Mouse (Mus musculus) forebrain, embryonic 15.5 days (tissue): ENCODE data around the gene Sox5. TPM values are rescaled to one million over a fixed set of nuclear protein-coding genes. Genes with fewer than 3 reads are reported as not detected.

Experiments used
- ATAC-seq: fragments of 200-750 bp; cut with Nextera tagmentation; replicated peaks from 2 replicates; pipeline ENCODE4 v1.8.0; 2017; ENCODE audit warnings: mild to moderate bottlenecking, moderate TSS enrichment, moderate library complexity
- H3K27ac ChIP-seq: fragments of 300-500 bp; sonication (generic); replicated peaks from 2 replicates; pipeline ENCODE4 v1.5.1; 2015; ENCODE audit warnings: mild to moderate bottlenecking, inconsistent platforms
- H3K27me3 ChIP-seq: fragments of 300-500 bp; sonication (generic); 2 replicates; pipeline ENCODE4 v1.6.1; 2015; ENCODE audit warnings: inconsistent platforms
- H3K36me3 ChIP-seq: fragments of 300-500 bp; sonication (generic); 2 replicates; pipeline ENCODE4 v1.6.1; 2015; ENCODE audit warnings: mild to moderate bottlenecking, inconsistent platforms
- H3K4me1 ChIP-seq: fragments of 300-500 bp; sonication (generic); 2 replicates; pipeline ENCODE4 v1.6.1; 2015; ENCODE audit warnings: inconsistent platforms
- H3K4me2 ChIP-seq: fragments of 300-500 bp; sonication (generic); replicated peaks from 2 replicates; pipeline ENCODE4 v1.6.1; 2015; ENCODE audit warnings: mild to moderate bottlenecking, inconsistent platforms
- H3K4me3 ChIP-seq: fragments of 300-500 bp; sonication (generic); 2 replicates; pipeline ENCODE4 v1.5.1; 2015; ENCODE audit warnings: mild to moderate bottlenecking, inconsistent platforms
- H3K9ac ChIP-seq: fragments of 300-500 bp; sonication (generic); replicated peaks from 2 replicates; pipeline ENCODE4 v1.6.1; 2015; ENCODE audit warnings: mild to moderate bottlenecking, inconsistent platforms
- H3K9me3 ChIP-seq: fragments of 300-500 bp; sonication (generic); 2 replicates; pipeline ENCODE4 v1.6.1; 2016; ENCODE audit warnings: inconsistent platforms
- WGBS: fragments of 180-500 bp; shearing (Covaris S2); methylation state at CpG from one replicate; pipeline ENCODE4 v1.1.7; 2015; ENCODE audit warnings: mixed read lengths; 5-methylcytosine and 5-hydroxymethylcytosine counted together
- polyA plus RNA-seq: library from polyadenylated mRNA; unstranded; fragments of >200 nt; fragmentation: Nextera tagmentation; extraction: Ambion mirVana; gene quantifications from 2 replicates; pipeline ENCODE4 v1.2.1, GENCODE M21; 2015

Gene Sox5
- polyA plus RNA-seq, 1 experiment from 2014 or later = 239 TPM

DNA sequence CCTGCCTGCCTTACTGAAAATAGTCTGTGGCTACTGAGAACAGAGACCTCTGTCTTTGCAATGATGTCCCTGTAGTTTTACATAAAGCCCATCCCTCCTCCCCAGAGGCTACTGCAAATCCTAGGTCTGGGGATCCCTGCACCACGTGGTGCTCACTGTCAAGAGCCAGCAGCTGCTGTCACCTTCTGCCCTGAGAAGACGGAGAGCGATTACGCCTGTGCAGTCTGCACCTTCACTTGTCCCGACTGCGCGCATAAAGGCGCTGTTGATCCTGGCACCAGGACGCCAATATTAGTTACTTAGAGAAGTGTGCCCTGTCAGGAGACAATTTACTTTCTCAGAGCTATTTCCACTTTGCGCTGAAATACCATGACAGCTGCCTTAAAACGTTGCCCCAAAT lies 258.3 kb downstream of the Sox5 start:
- WGBS = 41% methylated on average over 11 of the region's 11 CpGs
- Histone ChIP-seq H3K4me3 (no peak overlapping the region), H3K4me1 (peaks cover 12% of the 10 kb centered on the region), H3K36me3 (no peaks in the 10 kb centered on the region), H3K27me3 (no peaks in the 10 kb centered on the region), H3K9me3 (no peaks in the 10 kb centered on the region), H3K4me2 (peak overlapping the region; percentile 14; the same call in 1 of the 2 replicates), H3K9ac (no peak overlapping the region), H3K27ac (peak overlapping the region; percentile 56)
- peak; percentile 61 for ATAC-seq

DNA sequence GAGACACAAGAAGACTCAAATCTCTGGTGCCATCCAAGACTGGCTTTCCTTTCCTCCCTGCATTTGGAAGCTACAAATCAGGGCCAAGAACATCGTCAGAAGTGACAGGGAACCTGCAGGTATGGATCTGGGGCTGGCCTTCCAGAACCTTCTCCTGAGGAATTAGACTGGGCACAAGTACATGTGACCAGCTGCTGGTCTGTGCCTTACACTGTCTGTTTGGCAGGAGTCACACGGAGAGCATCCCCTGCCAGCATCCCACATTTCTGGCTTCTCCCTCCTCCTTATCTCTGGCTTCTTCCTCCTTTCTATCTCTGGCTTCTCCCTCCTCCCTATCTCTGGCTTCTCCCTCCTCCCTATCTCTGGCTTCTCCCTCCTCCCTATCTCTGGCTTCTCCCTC lies 263.0 kb downstream of the Sox5 start:
- Histone ChIP-seq H3K4me2 (no peak overlapping the region), H3K9ac (no peak overlapping the region), H3K27me3 (no peaks in the 10 kb centered on the region), H3K9me3 (no peaks in the 10 kb centered on the region), H3K27ac (no peak overlapping the region), H3K4me1 (peaks cover 11% of the 10 kb centered on the region), H3K36me3 (no peaks in the 10 kb centered on the region), H3K4me3 (no peak overlapping the region)
- 89% methylated on average over 2 of the region's 2 CpGs for WGBS
- no peak for ATAC-seq

DNA sequence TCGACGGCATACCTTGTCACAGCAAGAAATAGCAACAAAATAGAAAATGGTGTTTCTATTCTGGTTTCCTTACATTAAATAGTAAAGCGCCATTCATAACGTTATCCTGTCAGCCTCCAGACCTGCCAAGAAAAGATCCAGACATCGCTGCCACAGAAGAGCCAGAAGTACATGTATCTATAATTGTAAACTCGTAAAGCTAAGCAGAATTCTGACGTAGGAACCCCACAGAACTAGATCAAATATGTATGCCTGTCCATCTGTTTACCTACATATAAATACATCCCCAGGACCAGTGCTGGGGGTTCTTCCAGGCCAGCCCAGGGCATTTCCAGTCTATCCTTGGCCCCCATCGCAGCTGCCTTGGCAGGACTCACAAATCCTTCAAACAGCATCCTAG lies 265.9 kb downstream of the Sox5 start:
- Histone ChIP-seq H3K27me3 (no peaks in the 10 kb centered on the region), H3K27ac (no peak overlapping the region), H3K36me3 (no peaks in the 10 kb centered on the region), H3K9me3 (no peaks in the 10 kb centered on the region), H3K4me1 (peaks cover 11% of the 10 kb centered on the region; the same call in 1 of the 2 replicates), H3K4me3 (no peak overlapping the region), H3K9ac (no peak overlapping the region), H3K4me2 (no peak overlapping the region)
- WGBS = 80% methylated on average over 8 of the region's 8 CpGs
- ATAC-seq = no peak

DNA sequence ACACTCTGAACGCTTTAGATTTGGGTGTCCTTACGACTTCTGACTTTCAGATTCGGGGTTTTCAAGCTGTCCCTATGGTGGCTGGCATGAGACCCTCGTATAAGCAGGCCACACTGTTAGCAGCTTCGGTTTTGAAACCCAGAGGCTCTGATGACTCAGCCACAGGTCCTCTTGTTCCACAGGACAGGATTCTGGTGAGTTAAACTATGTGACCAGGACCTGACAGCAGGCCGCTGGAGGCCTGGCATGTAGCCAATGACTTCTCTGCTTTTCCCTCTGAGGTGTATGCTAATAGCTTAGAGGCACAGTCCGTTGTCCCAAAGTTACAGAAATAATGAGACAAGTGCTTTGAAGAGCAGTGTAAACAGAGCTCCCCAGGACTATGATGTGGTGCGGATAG lies 268.0 kb downstream of the Sox5 start:
- H3K4me3 ChIP-seq = no peak overlapping the region
- H3K9me3 ChIP-seq = no peaks in the 10 kb centered on the region
- no peak for ATAC-seq
- peaks cover 11% of the 10 kb centered on the region; the same call in 1 of the 2 replicates for H3K4me1 ChIP-seq
- H3K9ac ChIP-seq = no peak overlapping the region
- 58% methylated on average over 8 of the region's 8 CpGs for WGBS
- H3K27me3 ChIP-seq = no peaks in the 10 kb centered on the region
- H3K36me3 ChIP-seq = no peaks in the 10 kb centered on the region
- no peak overlapping the region for H3K27ac ChIP-seq
- no peak overlapping the region for H3K4me2 ChIP-seq

DNA sequence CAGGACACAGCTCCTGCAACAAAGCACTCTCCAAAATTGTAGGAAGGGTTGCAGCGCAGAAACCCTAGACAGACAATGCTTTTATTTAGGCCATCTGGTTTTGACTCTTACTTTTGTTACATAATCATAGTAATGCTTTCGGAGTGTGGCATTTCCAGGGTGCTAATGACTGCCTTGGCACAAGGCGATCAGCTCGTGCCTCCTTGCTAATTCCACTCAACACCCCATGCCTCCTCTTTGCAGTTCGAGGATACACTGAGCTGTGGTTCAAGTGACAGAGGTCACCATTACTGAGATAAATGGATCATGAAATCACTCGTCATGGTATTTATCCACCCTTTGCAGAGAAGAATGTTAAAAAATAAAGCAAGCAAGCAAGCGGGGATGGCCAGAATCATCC lies 269.9 kb downstream of the Sox5 start:
- WGBS = 45% methylated on average over 7 of the region's 7 CpGs
- Histone ChIP-seq H3K4me3 (no peak overlapping the region), H3K9me3 (no peaks in the 10 kb centered on the region), H3K27me3 (no peaks in the 10 kb centered on the region), H3K4me1 (peaks cover 11% of the 10 kb centered on the region; the same call in 1 of the 2 replicates), H3K36me3 (no peaks in the 10 kb centered on the region), H3K4me2 (no peak overlapping the region), H3K9ac (no peak overlapping the region), H3K27ac (no peak overlapping the region)
- ATAC-seq = no peak

DNA sequence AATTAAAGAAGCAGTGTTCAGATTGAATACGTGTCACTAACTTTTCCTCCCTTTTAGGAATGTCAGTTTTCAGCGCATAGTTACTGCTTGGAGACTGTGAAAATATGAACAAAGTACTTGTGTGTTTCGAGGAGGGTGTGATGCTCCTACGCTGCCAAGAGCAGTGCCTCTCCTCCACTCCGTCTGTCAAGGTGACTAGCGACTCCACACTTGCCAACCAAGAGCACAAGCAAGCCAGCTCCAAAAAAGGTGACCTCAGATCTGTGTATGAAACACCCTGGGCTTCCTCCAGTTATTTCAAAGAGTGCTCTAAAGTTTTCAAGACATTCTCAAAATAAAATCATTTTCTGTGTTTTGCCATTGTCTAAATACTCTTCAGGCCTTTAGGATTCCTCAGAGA lies 271.6 kb downstream of the Sox5 start:
- no peaks in the 10 kb centered on the region for H3K9me3 ChIP-seq
- H3K4me1 ChIP-seq = peaks cover 11% of the 10 kb centered on the region; the same call in 1 of the 2 replicates
- no peaks in the 10 kb centered on the region for H3K27me3 ChIP-seq
- no peak overlapping the region for H3K4me2 ChIP-seq
- H3K9ac ChIP-seq = no peak overlapping the region
- ATAC-seq = no peak
- H3K36me3 ChIP-seq = no peaks in the 10 kb centered on the region
- H3K4me3 ChIP-seq = no peak overlapping the region
- WGBS = 79% methylated on average over 6 of the region's 6 CpGs
- no peak overlapping the region for H3K27ac ChIP-seq

DNA sequence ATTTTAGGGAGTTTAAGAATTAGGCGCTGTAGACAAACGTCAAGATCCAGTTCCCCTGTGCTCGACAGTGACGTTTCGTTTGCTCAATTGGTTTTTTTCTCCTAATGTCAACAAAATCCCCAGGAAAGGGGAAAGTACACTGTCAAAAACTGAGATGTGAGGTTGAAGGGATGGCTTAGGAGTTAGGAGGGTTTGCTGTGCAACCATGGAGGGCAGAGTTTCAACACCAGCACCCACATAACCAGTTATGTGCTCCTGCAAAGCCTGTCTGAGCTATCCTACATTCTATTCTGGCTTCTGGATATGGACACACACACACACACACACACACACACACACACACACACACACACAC lies 277.6 kb downstream of the Sox5 start:
- peak; percentile 7; the same call in 1 of the 2 replicates for ATAC-seq

DNA sequence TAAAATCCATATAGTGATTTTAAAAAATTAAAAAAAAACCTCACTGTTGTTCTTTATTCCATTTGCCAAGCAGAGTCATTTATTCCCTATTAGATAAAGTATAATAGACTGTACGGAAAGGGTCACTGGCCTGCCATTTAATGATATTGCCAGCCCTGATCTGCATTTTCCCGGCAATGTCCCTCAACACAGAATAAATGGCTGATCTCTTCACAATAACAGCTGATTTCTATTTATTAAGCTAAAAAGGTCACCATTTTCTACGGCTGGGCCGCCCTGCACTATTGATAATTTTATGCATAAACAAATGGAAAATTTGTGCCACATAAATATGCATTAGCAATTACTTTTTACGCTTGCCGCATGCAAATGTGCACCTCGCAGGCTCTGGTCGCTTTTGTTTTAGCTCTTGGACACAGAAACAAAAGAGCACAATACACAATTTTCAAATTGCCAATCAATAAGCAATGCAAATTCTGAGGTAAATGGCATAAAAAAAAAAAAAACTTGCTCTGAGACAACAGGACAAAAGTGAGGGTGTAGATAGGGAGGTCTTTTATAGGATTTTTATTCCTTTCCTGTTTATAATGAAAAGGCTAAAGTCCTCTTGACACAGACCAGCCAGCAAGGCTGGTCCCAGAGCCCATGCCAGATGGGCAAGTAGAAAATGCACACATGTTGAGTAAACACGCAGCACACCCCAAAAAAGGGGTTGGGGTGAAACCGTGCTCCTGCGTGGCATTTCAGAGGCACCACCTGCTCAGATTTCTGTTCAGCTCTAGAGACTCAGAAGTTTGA lies 278.2 kb downstream of the Sox5 start:
- peak; percentile 70 for ATAC-seq
- no peaks in the 10 kb centered on the region for H3K27me3 ChIP-seq
- H3K4me1 ChIP-seq = peaks cover 15% of the 10 kb centered on the region
- peak overlapping the region; percentile 19 for H3K4me2 ChIP-seq
- no peak overlapping the region for H3K4me3 ChIP-seq
- no peaks in the 10 kb centered on the region for H3K9me3 ChIP-seq
- no peak overlapping the region for H3K9ac ChIP-seq
- H3K27ac ChIP-seq = peak overlapping the region; percentile 65
- no peaks in the 10 kb centered on the region for H3K36me3 ChIP-seq
- 16% methylated on average over 11 of the region's 11 CpGs for WGBS

More for the DNA sequence above, 277.6 kb downstream of the Sox5 start:
- Histone ChIP-seq H3K27ac (peak overlapping the region; percentile 65), H3K27me3 (no peaks in the 10 kb centered on the region), H3K9me3 (no peaks in the 10 kb centered on the region), H3K9ac (no peak overlapping the region), H3K36me3 (no peaks in the 10 kb centered on the region), H3K4me2 (0 out of 2 replicates have a peak overlapping the region, but pooled peaks have one; percentile 19), H3K4me1 (peaks cover 15% of the 10 kb centered on the region), H3K4me3 (no peak overlapping the region)
- WGBS = 26% methylated on average over 5 of the region's 5 CpGs

DNA sequence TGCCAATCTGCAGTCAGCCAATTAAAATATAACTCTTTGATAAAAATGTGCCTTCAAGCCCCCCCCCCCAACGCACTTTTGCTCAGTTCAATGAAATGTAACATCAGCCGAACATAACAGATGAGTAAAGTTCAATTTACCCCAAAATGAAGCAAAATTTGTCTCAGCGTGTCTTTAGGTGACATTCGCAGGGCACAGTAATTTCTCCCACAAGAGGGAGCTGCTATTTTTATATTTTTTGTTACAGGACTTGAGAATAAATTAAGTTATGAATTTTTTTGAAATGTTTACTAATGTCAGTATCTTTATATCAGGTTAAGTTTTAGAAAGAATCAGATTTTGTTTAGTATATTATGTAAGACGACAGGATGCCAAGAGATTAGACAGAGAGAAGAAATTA lies 280.3 kb downstream of the Sox5 start:
- 82% methylated on average over 5 of the region's 5 CpGs for WGBS
- Histone ChIP-seq H3K9ac (no peak overlapping the region), H3K27me3 (no peaks in the 10 kb centered on the region), H3K4me1 (peaks cover 15% of the 10 kb centered on the region), H3K36me3 (no peaks in the 10 kb centered on the region), H3K27ac (no peak overlapping the region), H3K9me3 (no peaks in the 10 kb centered on the region), H3K4me2 (no peak overlapping the region), H3K4me3 (no peak overlapping the region)
- ATAC-seq = no peak

DNA sequence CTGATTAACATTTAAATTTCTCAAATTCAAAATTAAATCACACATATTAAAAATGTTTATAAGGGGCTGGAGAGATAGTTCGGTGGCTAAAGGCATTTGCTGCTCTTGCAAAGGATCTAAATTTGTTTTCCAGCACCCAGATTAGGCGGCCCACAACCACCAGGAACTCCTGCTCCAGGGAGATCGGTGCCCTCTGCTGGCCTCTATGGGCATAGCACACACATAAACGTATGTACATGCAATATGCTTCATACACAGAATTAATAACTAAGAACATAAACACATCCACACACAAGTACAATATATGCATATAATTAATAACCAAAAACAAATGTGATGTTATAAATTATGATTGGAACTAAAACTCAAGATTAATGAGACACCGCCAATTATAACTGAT lies 283.6 kb downstream of the Sox5 start:
- Histone ChIP-seq H3K4me1 (peaks cover 4% of the 10 kb centered on the region; the same call in 1 of the 2 replicates), H3K36me3 (no peaks in the 10 kb centered on the region), H3K4me2 (no peak overlapping the region), H3K9me3 (no peaks in the 10 kb centered on the region), H3K4me3 (no peak overlapping the region), H3K27me3 (no peaks in the 10 kb centered on the region), H3K27ac (no peak overlapping the region), H3K9ac (no peak overlapping the region)
- WGBS = 95% methylated on average over 5 of the region's 5 CpGs
- no peak for ATAC-seq

DNA sequence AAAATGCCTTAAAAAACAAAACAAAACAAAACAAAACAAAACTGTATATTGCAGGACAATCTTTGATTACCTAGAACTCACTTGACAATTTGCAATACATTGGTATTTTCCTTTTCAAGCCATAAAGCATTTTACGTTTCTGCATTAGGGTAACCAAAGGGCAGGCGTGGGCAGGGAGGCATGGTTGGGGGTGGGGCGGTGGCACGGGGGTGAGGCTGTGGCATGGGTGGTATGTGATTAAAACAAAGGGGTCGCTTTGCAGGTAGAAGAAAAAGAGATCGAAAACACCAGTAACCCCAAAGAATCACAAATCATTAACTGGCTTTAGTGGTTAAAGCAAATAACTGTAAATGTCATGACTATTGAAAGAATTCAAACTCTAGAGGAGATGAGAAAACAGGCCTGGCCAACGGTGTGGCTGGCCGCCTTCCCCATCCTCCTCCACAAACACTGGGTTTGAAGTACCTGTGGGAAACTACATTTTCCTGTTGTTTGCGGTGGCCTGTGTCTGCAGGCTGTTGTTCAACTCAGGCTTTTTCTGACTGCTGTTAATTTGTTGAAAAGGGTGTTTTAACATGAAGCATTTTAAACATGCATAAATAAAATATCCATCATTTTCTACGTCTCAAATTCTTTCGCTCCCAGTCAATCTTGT lies 289.9 kb downstream of the Sox5 start:
- Histone ChIP-seq H3K9ac (no peak overlapping the region), H3K27ac (no peak overlapping the region), H3K36me3 (no peaks in the 10 kb centered on the region), H3K4me3 (no peak overlapping the region), H3K27me3 (no peaks in the 10 kb centered on the region), H3K4me1 (no peaks in the 10 kb centered on the region), H3K9me3 (peaks cover 5% of the 10 kb centered on the region; the same call in 1 of the 2 replicates), H3K4me2 (no peak overlapping the region)
- ATAC-seq = no peak
- WGBS = 84% methylated on average over 11 of the region's 11 CpGs

DNA sequence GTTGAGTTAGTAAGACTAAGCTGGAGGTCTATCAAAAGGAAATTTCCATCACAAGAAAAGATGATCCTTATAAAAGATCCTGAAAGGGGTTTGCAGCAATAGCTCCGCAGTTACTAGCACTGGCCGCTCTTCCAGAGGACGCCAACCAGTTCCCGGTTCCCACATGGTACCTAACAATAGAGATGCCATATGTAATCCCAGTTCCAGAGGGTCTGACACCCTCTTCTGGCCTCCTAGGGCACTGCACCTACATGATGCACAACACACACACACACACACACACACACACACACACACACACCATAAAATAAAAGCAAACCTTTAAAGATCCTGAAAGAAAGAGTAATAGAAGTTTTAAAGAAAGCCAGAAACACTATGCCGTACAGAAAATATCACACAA lies 290.9 kb downstream of the Sox5 start:
- H3K36me3 ChIP-seq = no peaks in the 10 kb centered on the region
- H3K27me3 ChIP-seq = no peaks in the 10 kb centered on the region
- H3K4me1 ChIP-seq = no peaks in the 10 kb centered on the region
- 98% methylated on average over 5 of the region's 5 CpGs for WGBS
- H3K4me2 ChIP-seq = no peak overlapping the region
- H3K9me3 ChIP-seq = peaks cover 9% of the 10 kb centered on the region
- no peak overlapping the region for H3K4me3 ChIP-seq
- H3K27ac ChIP-seq = no peak overlapping the region
- no peak for ATAC-seq
- no peak overlapping the region for H3K9ac ChIP-seq
